ENCODE assay signal across 12 mouse cellular contexts in the genomic region with DNA sequence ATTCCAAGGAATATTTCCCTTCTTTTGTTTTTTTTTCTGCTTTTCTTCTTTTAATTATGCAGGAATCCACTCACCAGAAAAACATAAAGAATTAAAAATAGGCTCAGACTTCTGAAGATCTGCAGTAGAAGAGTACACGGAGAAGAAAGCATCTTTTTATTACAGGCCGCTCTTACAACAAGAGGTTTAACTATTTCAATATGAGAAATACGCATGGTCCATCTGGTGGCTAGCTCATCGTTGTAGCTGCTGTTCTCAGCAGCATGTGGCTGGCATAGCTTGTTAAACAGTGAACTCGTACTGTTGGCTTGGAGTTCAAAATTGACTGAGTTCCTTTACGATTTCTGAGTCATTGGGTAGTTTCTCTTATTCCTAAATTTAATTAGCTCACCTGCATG.
DNase-seq lines count a peak whose midpoint lies in the region; ATAC-seq and TF ChIP-seq lines count a peak whose summit lies in the region.
"Had no signal": no experiment of that assay in that cellular context is flagged by ENCODE, and none has a peak within 500 bp of the region (broad histone marks: within the 10 kb centered on the region; RNA-seq: fewer than 3 reads in every experiment).

No protein-coding gene starts in this region.

- peaks cover 9% of the 10 kb centered on the region for H3K4me1 ChIP-seq in lung, embryonic 16.5 days (replicated peaks; ENCODE audit: control insufficient read depth, insufficient read depth, low read length)
- 0 out of 2 replicates have a peak, but pooled peaks cover 2% of the 10 kb centered on the region for H3K4me1 ChIP-seq in lung, adult 2 months (ENCODE audit: control insufficient read depth, insufficient read depth, low read length)

- 50% methylated on average over 6 of the region's 6 CpGs for whole genome bisulfite sequencing in lung, embryonic 16.5 days
- 74% methylated on average over 6 of the region's 6 CpGs for WGBS in lung, adult 2 months

- H3K27me3 ChIP-seq in lung, embryonic 16.5 days (ENCODE audit: control insufficient read depth, insufficient read depth, low read depth, low read length) = no peaks in the 10 kb centered on the region

- ATAC-seq in lung, embryonic 16.5 days (ENCODE audit: low read depth) = no peak
- ATAC-seq in erythroid progenitor cell, adult 5-6 weeks (replicated peaks; ENCODE audit: low FRiP score, poor library complexity, severe bottlenecking) = no peak

- no peak overlapping the region for H3K4me3 ChIP-seq in lung, embryonic 16.5 days (ENCODE audit: low read length)
- H3K4me3 ChIP-seq in lung, adult 2 months (replicated peaks; ENCODE audit: extremely low read depth, low read depth, low read length) = no peak overlapping the region

- H3K9me3 ChIP-seq in lung, embryonic 16.5 days (ENCODE audit: control insufficient read depth, low read length) = no peaks in the 10 kb centered on the region

- no peak for TF ChIP-seq CTCF in lung, adult 2 months (IDR thresholded peaks at IDR 0.05; ENCODE audit: insufficient read depth, low read length)

- TF ChIP-seq POLR2A in lung, adult 2 months (IDR thresholded peaks at IDR 0.05; ENCODE audit: borderline replicate concordance, extremely low read depth, low read depth, low read length) = no peak

- no peaks in the 10 kb centered on the region for H3K36me3 ChIP-seq in lung, embryonic 16.5 days (ENCODE audit: control insufficient read depth, insufficient read depth, low read length)

- DNase-seq in embryo, embryonic 10 days (ENCODE audit: low spot score) = peak; percentile 62
- no peak for DNase-seq in embryo, embryonic 9.5 days (ENCODE audit: extremely low spot score)
- DNase-seq in lung, adult 2 months = no peak
- peak; percentile 78 for DNase-seq in forelimb bud, embryonic 11.5 days (ENCODE audit: low read depth, low spot score)
- no peak for DNase-seq in retina, embryonic 14.5 days (ENCODE audit: low spot score)
- no peak for DNase-seq in B cell, adult 2 months
- DNase-seq: adrenal gland, adult 2 months; cerebellum, adult 8-10 months; kidney, adult 9 months had no signal

- H3K27ac ChIP-seq in lung, embryonic 16.5 days (ENCODE audit: low read length) = peak overlapping the region; percentile 59; the same call in 1 of the 2 replicates
- H3K27ac ChIP-seq: hindbrain, embryonic 14.5 days had no signal

- no peak overlapping the region for H3K9ac ChIP-seq in lung, embryonic 16.5 days (ENCODE audit: low read length)
- H3K9ac ChIP-seq: hindbrain, embryonic 14.5 days had no signal

- H3K4me2 ChIP-seq in lung, embryonic 16.5 days (ENCODE audit: low read depth, low read length) = no peak overlapping the region
- H3K4me2 ChIP-seq: hindbrain, embryonic 14.5 days had no signal

Comparison
In these comparisons a context has a peak if more than half of its experiments do, and no peak if none do; other contexts are left out.
1. DNase-seq: peak in embryo, embryonic 10 days (single experiment) and forelimb bud, embryonic 11.5 days (single experiment); none in embryo, embryonic 9.5 days (single experiment), lung, adult 2 months (single experiment), retina, embryonic 14.5 days (single experiment) and B cell, adult 2 months (0 of 2).